Mouse (Mus musculus): ENCODE measurements around the gene C2cd4d.

Gene C2cd4d

GRCm38 (mm10) chr3:94377028-94377923, 15.0 kb downstream of the C2cd4d start:
- no peak for ATAC-seq (ENCODE audit: low TSS enrichment)

GRCm38 (mm10) chr3:94379831-94380510, 17.7 kb downstream of the C2cd4d start:
- peak; percentile 69 for ATAC-seq (ENCODE audit: low TSS enrichment)

GRCm38 (mm10) chr3:94382308-94382707, 20.1 kb downstream of the C2cd4d start:
- no peak for ATAC-seq (ENCODE audit: low TSS enrichment)

- ATAC-seq (ENCODE audit: low TSS enrichment), result no peak
Measured at GRCm38 (mm10) chr3:94383476-94383875, 21.2 kb downstream of the C2cd4d start.

- no peak for ATAC-seq (ENCODE audit: low TSS enrichment)
Measured at GRCm38 (mm10) chr3:94386671-94387070, 24.4 kb downstream of the C2cd4d start.

GRCm38 (mm10) chr3:94387391-94387790, 25.2 kb downstream of the C2cd4d start:
- no peak for ATAC-seq (ENCODE audit: low TSS enrichment)

- no peak for ATAC-seq (ENCODE audit: low TSS enrichment)
Measured at GRCm38 (mm10) chr3:94388047-94388446, 25.8 kb downstream of the C2cd4d start.

GRCm38 (mm10) chr3:94389420-94389819, 27.2 kb downstream of the C2cd4d start:
- ATAC-seq (ENCODE audit: low TSS enrichment), result no peak

- no peak for ATAC-seq (ENCODE audit: low TSS enrichment)
Measured at GRCm38 (mm10) chr3:94391001-94391400, 28.8 kb downstream of the C2cd4d start.

- ATAC-seq (ENCODE audit: low TSS enrichment), result no peak
Measured at GRCm38 (mm10) chr3:94392128-94392527, 29.9 kb downstream of the C2cd4d start.

GRCm38 (mm10) chr3:94393049-94393448, 30.8 kb downstream of the C2cd4d start:
- no peak for ATAC-seq (ENCODE audit: low TSS enrichment)

GRCm38 (mm10) chr3:94396336-94396735, 34.1 kb downstream of the C2cd4d start:
- no peak for ATAC-seq (ENCODE audit: low TSS enrichment)

- no peak for ATAC-seq (ENCODE audit: low TSS enrichment)
Measured at GRCm38 (mm10) chr3:94396851-94397250, 34.6 kb downstream of the C2cd4d start.

- peak; percentile 3; the same call in 1 of the 2 replicates for ATAC-seq (ENCODE audit: low TSS enrichment)
Measured at GRCm38 (mm10) chr3:94398217-94398616, 36.0 kb downstream of the C2cd4d start, which contains the start of gene Lingo4. Gene Lingo4, plus strand, starts transcription at chr3:94398517.

- ATAC-seq (ENCODE audit: low TSS enrichment), result peak; percentile 77
Measured at GRCm38 (mm10) chr3:94398943-94399481, 36.8 kb downstream of the C2cd4d start.

GRCm38 (mm10) chr3:94399663-94400310, 37.5 kb downstream of the C2cd4d start:
- ATAC-seq (ENCODE audit: low TSS enrichment), result no peak

- no peak for ATAC-seq (ENCODE audit: low TSS enrichment)
Measured at GRCm38 (mm10) chr3:94402451-94402850, 40.2 kb downstream of the C2cd4d start.

- ATAC-seq (ENCODE audit: low TSS enrichment), result peak; percentile 85
Measured at GRCm38 (mm10) chr3:94404366-94405054, 42.3 kb downstream of the C2cd4d start.

GRCm38 (mm10) chr3:94405561-94405960, 43.3 kb downstream of the C2cd4d start:
- ATAC-seq (ENCODE audit: low TSS enrichment), result no peak

GRCm38 (mm10) chr3:94412530-94412929, 50.3 kb downstream of the C2cd4d start:
- peak; percentile 45 for ATAC-seq (ENCODE audit: low TSS enrichment)

GRCm38 (mm10) chr3:94413031-94413679, 50.9 kb downstream of the C2cd4d start, which contains the start of gene Tdrkh:
Gene Tdrkh, plus strand, starts transcription at chr3:94413273.
- ATAC-seq (ENCODE audit: low TSS enrichment), result peak; percentile 99

All from frontal cortex, adult (tissue).